Mouse (Mus musculus): ENCODE results near the gene Nrbp1.

Nrbp1 gene

GRCm38 (mm10) chr5:31240637-31241521 is at the start of gene Nrbp1, which contains the start of gene Gm9970:
Gene Nrbp1 (plus strand): TSS chr5:31240864.
Gene Gm9970 (minus strand): TSS chr5:31241232.
- DNase-seq (ENCODE audit: low read depth, low spot score): peak; percentile 98

GRCm38 (mm10) chr5:31192045-31192938 is 48.4 kb upstream of the Nrbp1 start:
- DNase-seq (ENCODE audit: low read depth, low spot score): no peak

GRCm38 (mm10) chr5:31192939-31193630 is 47.6 kb upstream of the Nrbp1 start, which contains the start of the genes Snx17 and Eif2b4:
Gene Snx17 (plus strand): TSS chr5:31193227.
Gene Eif2b4 (minus strand): TSS chr5:31193430.
- DNase-seq (ENCODE audit: low read depth, low spot score): peak; percentile 99

- DNase-seq (ENCODE audit: low read depth, low spot score): no peak
Observed at GRCm38 (mm10) chr5:31193631-31194281, 46.9 kb upstream of the Nrbp1 start.

- DNase-seq (ENCODE audit: low read depth, low spot score): no peak
Observed at GRCm38 (mm10) chr5:31194486-31195485, 45.9 kb upstream of the Nrbp1 start.

- no peak for DNase-seq (ENCODE audit: low read depth, low spot score)
Observed at GRCm38 (mm10) chr5:31195671-31196070, 45.0 kb upstream of the Nrbp1 start.

GRCm38 (mm10) chr5:31196207-31196606 is 44.5 kb upstream of the Nrbp1 start:
- no peak for DNase-seq (ENCODE audit: low read depth, low spot score)

DNA sequence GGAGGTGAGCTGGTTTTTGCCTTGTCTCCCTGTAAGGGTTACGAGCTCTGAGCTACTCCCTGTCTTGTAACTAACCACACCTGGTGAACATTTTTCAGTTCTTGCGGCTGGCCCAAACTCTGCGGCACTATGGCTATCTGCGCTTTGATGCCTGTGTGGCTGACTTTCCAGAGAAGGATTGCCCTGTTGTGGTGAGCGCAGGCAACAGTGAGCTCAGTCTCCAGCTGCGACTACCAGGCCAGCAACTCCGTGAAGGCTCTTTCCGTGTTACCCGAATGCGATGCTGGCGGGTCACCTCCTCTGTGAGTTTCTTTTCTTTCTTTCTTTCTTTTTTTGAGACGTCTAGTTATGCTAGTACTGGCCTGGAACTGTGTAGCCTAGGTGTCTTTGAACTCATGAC is 43.6 kb upstream of the Nrbp1 start:
- DNase-seq (ENCODE audit: low read depth, low spot score): no peak

- no peak for DNase-seq (ENCODE audit: low read depth, low spot score)
Observed at GRCm38 (mm10) chr5:31198170-31198569, 42.5 kb upstream of the Nrbp1 start.

GRCm38 (mm10) chr5:31198616-31199320 is 41.9 kb upstream of the Nrbp1 start:
- no peak for DNase-seq (ENCODE audit: low read depth, low spot score)

GRCm38 (mm10) chr5:31199321-31199892 is 41.3 kb upstream of the Nrbp1 start:
- no peak for DNase-seq (ENCODE audit: low read depth, low spot score)

GRCm38 (mm10) chr5:31199893-31200292 is 40.8 kb upstream of the Nrbp1 start:
- no peak for DNase-seq (ENCODE audit: low read depth, low spot score)

DNA sequence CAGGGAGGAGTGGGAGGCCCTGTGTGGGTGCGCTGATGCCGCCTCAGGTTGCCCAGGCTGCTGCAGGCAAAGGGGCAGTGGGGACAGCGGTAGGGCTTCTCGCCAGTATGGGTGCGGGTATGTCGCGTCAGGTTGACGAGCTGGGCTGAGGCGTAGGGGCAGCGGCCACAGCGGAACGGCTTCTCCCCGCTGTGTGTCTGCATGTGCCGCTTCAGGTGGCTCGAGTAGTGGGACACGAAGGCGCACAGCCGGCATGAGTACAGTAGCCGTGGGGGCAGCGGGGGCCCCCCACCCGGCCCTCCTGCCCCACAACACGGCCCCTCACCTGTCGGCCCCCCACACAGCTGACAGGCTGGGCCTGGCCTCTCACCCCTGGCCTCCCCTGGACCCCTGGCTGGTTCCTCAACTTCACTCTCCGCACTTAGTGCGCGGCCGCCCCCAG is 40.3 kb upstream of the Nrbp1 start:
- no peak for DNase-seq (ENCODE audit: low read depth, low spot score)

- DNase-seq (ENCODE audit: low read depth, low spot score): peak; percentile 34
Observed at GRCm38 (mm10) chr5:31201042-31201741, 39.5 kb upstream of the Nrbp1 start.

DNA sequence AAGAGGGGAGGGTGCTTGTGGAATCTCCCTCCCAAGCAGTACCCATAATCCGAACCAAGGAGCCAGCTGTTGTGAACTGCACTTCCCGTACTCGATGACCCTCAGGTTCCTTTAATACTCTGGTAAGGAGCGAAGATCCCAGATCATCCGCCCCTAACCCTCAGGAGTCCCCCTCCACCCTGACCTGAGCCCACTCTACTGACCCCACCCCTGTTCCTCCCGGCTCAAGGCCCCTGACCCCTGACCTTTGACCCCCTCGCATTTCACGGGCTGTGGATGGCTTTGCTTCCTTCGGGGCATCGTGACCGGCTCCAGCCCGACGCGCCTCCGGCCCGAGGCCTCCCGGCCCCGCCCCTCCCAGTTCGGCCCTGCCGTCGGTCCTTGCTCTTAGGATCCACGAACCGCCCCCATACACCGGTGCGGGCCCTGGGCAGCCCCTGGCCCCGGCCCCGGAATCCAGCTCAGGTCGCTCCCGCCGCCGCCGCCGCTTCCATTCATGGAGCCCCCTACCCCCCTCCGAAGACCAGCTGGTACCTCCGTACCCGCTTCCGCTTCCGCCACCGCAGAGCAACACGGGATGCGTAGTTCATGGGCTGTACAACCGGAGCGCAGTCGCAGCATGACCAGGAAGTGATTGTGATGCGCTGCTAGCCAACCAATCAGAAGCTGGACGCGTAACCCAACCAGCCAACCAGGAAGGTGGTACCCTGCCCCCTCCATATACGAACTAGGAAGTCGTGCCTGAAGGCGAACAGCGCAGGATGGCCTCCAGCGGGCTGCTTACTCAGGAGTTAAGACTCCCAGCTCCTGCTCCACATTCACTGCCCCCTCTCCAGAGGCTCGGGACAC is 38.7 kb upstream of the Nrbp1 start, which contains the start of gene Zfp513:
Gene Zfp513 (minus strand): TSS at position 562 of the 849 bp plus-strand sequence.
- peak; percentile 99 for DNase-seq (ENCODE audit: low read depth, low spot score)

- DNase-seq (ENCODE audit: low read depth, low spot score): no peak
Observed at GRCm38 (mm10) chr5:31202933-31203332, 37.7 kb upstream of the Nrbp1 start.

GRCm38 (mm10) chr5:31203866-31204265 is 36.8 kb upstream of the Nrbp1 start:
- no peak for DNase-seq (ENCODE audit: low read depth, low spot score)
